8 mouse cellular contexts compared by ENCODE assay signal in genomic region chr2:30771806-30772460, GRCm38 (mm10). TPM values are rescaled to one million over a fixed set of nuclear protein-coding genes. Genes with fewer than 3 reads are reported as not detected.
DNase-seq lines count a peak whose midpoint lies in the region; ATAC-seq and TF ChIP-seq lines count a peak whose summit lies in the region.

No protein-coding gene starts in this region.

- 2% methylated on average over 19 of the region's 19 CpGs for WGBS in cerebellum, adult 2 months
- 5% methylated on average over 19 of the region's 19 CpGs for WGBS in hindbrain, embryonic 11.5 days
- WGBS in lung, embryonic 16.5 days, result 7% methylated on average over 19 of the region's 19 CpGs

- peak overlapping the region; percentile 83 for H3K4me2 ChIP-seq in hindbrain, embryonic 11.5 days (replicated peaks; ENCODE audit: low read depth, low read length)
- H3K4me2 ChIP-seq in lung, embryonic 16.5 days (ENCODE audit: low read depth, low read length), result peak overlapping the region; percentile 72

- H3K9me3 ChIP-seq in hindbrain, embryonic 11.5 days (ENCODE audit: control insufficient read depth, low read length), result no peaks in the 10 kb centered on the region
- no peaks in the 10 kb centered on the region for H3K9me3 ChIP-seq in lung, embryonic 16.5 days (ENCODE audit: control insufficient read depth, low read length)

- peak overlapping the region; percentile 65 for H3K9ac ChIP-seq in hindbrain, embryonic 11.5 days (ENCODE audit: low read depth, low read length)
- peak overlapping the region; percentile 75 for H3K9ac ChIP-seq in lung, embryonic 16.5 days (ENCODE audit: low read length)

- peak; percentile 82 for DNase-seq in Muller cell, postnatal 12 days (ENCODE audit: inconsistent ontology term)
- DNase-seq in cerebellum, adult 2 months, result peak; percentile 71 to 73
- DNase-seq in frontal cortex, postnatal 10 days (ENCODE audit: low spot score in 2 of 2), result peak; percentile 70 to 73
- peak; percentile 60 for DNase-seq in hindbrain, embryonic 11.5 days (ENCODE audit: low spot score)
- DNase-seq in layer of hippocampus, postnatal 14 days (ENCODE audit: low spot score in 2 of 2), result peak; percentile 75 to 81
- peak; percentile 68 for DNase-seq in ovary, postnatal 14 days (ENCODE audit: low spot score)
- DNase-seq in thymus, postnatal 10 days (ENCODE audit: low spot score in 2 of 2), result no peak

- ATAC-seq in hindbrain, embryonic 11.5 days (ENCODE audit: low FRiP score), result peak; percentile 64; the same call in 1 of the 2 replicates
- peak; percentile 71 for ATAC-seq in lung, embryonic 16.5 days (ENCODE audit: low read depth)

- H3K27ac ChIP-seq in cerebellum, adult 2 months (ENCODE audit: insufficient read depth, low read length), result peak overlapping the region; percentile 19
- peak overlapping the region; percentile 89 for H3K27ac ChIP-seq in hindbrain, embryonic 11.5 days (ENCODE audit: low read depth, low read length)
- H3K27ac ChIP-seq in lung, embryonic 16.5 days (ENCODE audit: low read length), result peak overlapping the region; percentile 87

- peaks cover 10% of the 10 kb centered on the region for H3K4me1 ChIP-seq in cerebellum, adult 2 months (ENCODE audit: control insufficient read depth, insufficient read depth, low read length)
- peaks cover 16% of the 10 kb centered on the region for H3K4me1 ChIP-seq in hindbrain, embryonic 11.5 days (replicated peaks; ENCODE audit: control insufficient read depth, insufficient read depth, low read length)
- peaks cover 22% of the 10 kb centered on the region for H3K4me1 ChIP-seq in lung, embryonic 16.5 days (replicated peaks; ENCODE audit: control insufficient read depth, insufficient read depth, low read length)

- no peaks in the 10 kb centered on the region for H3K27me3 ChIP-seq in cerebellum, adult 2 months (ENCODE audit: control insufficient read depth, insufficient read depth, low read length)
- H3K27me3 ChIP-seq in hindbrain, embryonic 11.5 days (ENCODE audit: control insufficient read depth, insufficient read depth, low read length), result no peaks in the 10 kb centered on the region
- no peaks in the 10 kb centered on the region for H3K27me3 ChIP-seq in lung, embryonic 16.5 days (ENCODE audit: control insufficient read depth, insufficient read depth, low read depth, low read length)

- peak overlapping the region; percentile 41 for H3K4me3 ChIP-seq in cerebellum, adult 2 months (replicated peaks; ENCODE audit: insufficient read depth, low read depth, low read length)
- H3K4me3 ChIP-seq in hindbrain, embryonic 11.5 days (ENCODE audit: low read depth, low read length), result peak overlapping the region; percentile 39
- peak overlapping the region; percentile 45 for H3K4me3 ChIP-seq in lung, embryonic 16.5 days (ENCODE audit: low read length)

- TF ChIP-seq CTCF in cerebellum, adult 2 months (IDR thresholded peaks at IDR 0.05; ENCODE audit: borderline replicate concordance, insufficient read depth, low read depth, low read length), result no peak

- H3K36me3 ChIP-seq in hindbrain, embryonic 11.5 days (ENCODE audit: control insufficient read depth, insufficient read depth, low read length), result no peaks in the 10 kb centered on the region
- no peaks in the 10 kb centered on the region for H3K36me3 ChIP-seq in lung, embryonic 16.5 days (ENCODE audit: control insufficient read depth, insufficient read depth, low read length)

- peak; percentile 57; the same call in 1 of the 2 replicates for TF ChIP-seq POLR2A in cerebellum, adult 2 months (IDR thresholded peaks at IDR 0.05; ENCODE audit: borderline replicate concordance, insufficient read depth, low read length)

RNA-seq across cellular contexts. Expression of gene 1700001O22Rik, which starts 31.5 kb away (rescaled TPM):
- polyA plus RNA-seq in cerebellum, adult 2 months (2012; rRNA removed), result 3.8 and 4.7 TPM in 2 replicates
- 2.7 and 4.0 TPM in 2 replicates for polyA plus RNA-seq in hindbrain, embryonic 11.5 days (2014; fragmentation: Nextera tagmentation; extraction: Ambion mirVana)
- 1 to 10 TPM; 2.9 to 3.8 TPM for total RNA-seq in layer of hippocampus, postnatal 14 days (2021)
- polyA plus RNA-seq in lung, embryonic 16.5 days (2015; fragmentation: Nextera tagmentation; extraction: Ambion mirVana), result 3.7 and 4.2 TPM in 2 replicates

RNA-seq across cellular contexts. Expression of gene Ntmt1, which starts 35.7 kb away (rescaled TPM):
- 37.1 and 37.8 TPM in 2 replicates for polyA plus RNA-seq in cerebellum, adult 2 months (2012; rRNA removed)
- polyA plus RNA-seq in hindbrain, embryonic 11.5 days (2014; fragmentation: Nextera tagmentation; extraction: Ambion mirVana), result 108 and 110 TPM in 2 replicates
- total RNA-seq in layer of hippocampus, postnatal 14 days (2021), result 10 to 100 TPM; 38.9 to 41.9 TPM
- 76.4 and 76.6 TPM in 2 replicates for polyA plus RNA-seq in lung, embryonic 16.5 days (2015; fragmentation: Nextera tagmentation; extraction: Ambion mirVana)

RNA-seq across cellular contexts. Expression of gene Asb6, which starts 58.2 kb away (rescaled TPM):
- 46.6 and 52.6 TPM in 2 replicates for polyA plus RNA-seq in cerebellum, adult 2 months (2012; rRNA removed)
- polyA plus RNA-seq in hindbrain, embryonic 11.5 days (2014; fragmentation: Nextera tagmentation; extraction: Ambion mirVana), result 26.0 and 28.5 TPM in 2 replicates
- 10 to 100 TPM; 33.7 to 34.9 TPM for total RNA-seq in layer of hippocampus, postnatal 14 days (2021)
- polyA plus RNA-seq in lung, embryonic 16.5 days (2015; fragmentation: Nextera tagmentation; extraction: Ambion mirVana), result 32.7 and 33.5 TPM in 2 replicates

Comparison
In these comparisons a context has a peak if more than half of its experiments do, and no peak if none do; other contexts are left out.
1. DNase-seq: peak in Muller cell, postnatal 12 days (single experiment), cerebellum, adult 2 months (2 of 2), frontal cortex, postnatal 10 days (2 of 2), hindbrain, embryonic 11.5 days (single experiment), layer of hippocampus, postnatal 14 days (2 of 2) and ovary, postnatal 14 days (single experiment); none in thymus, postnatal 10 days (0 of 2).
2. H3K27ac ChIP-seq: peak in every context shown above with its lines; median percentile 89 in hindbrain, embryonic 11.5 days; 87 in lung, embryonic 16.5 days; 19 in cerebellum, adult 2 months.
3. Peak in every context shown above with its lines, with median percentiles within 50 percentile points of each other: H3K4me3 ChIP-seq.